ENCODE assay signal across 7 mouse cellular contexts in genomic region chr14:20674064-20674833, GRCm38 (mm10). TPM values are rescaled to one million over a fixed set of nuclear protein-coding genes. Genes with fewer than 3 reads are reported as not detected.
DNase-seq lines count a peak whose midpoint lies in the region; ATAC-seq and TF ChIP-seq lines count a peak whose summit lies in the region.

Gene Sec24c, plus strand, starts transcription at chr14:20674308.

- peak; percentile 78; the same call in 1 of the 2 replicates for TF ChIP-seq POLR2A in small intestine, adult 2 months (IDR thresholded peaks at IDR 0.05; ENCODE audit: low read depth, low read length)

- H3K4me2 ChIP-seq in intestine, postnatal 0 days (replicated peaks; ENCODE audit: low read depth), result peak within 1 kb of the TSS; percentile 75
- H3K4me2 ChIP-seq in midbrain, embryonic 12.5 days (replicated peaks), result peak within 1 kb of the TSS; percentile 73

- no peak for TF ChIP-seq CTCF in intestine, postnatal 0 days (IDR thresholded peaks at IDR 0.05; ENCODE audit: low read depth)
- TF ChIP-seq CTCF in small intestine, adult 2 months (IDR thresholded peaks at IDR 0.05; ENCODE audit: extremely low read depth, insufficient read length, insufficient replicate concordance, low read depth, low read length), result no peak

- ATAC-seq in intestine, postnatal 0 days, result peak; percentile 96
- peak; percentile 97 for ATAC-seq in midbrain, embryonic 12.5 days (ENCODE audit: low FRiP score, low read depth)

- peaks cover 13% of the 10 kb centered on the region for H3K4me1 ChIP-seq in embryonic facial prominence, embryonic 10.5 days
- no peaks in the 10 kb centered on the region for H3K4me1 ChIP-seq in intestine, postnatal 0 days (replicated peaks; ENCODE audit: control insufficient read depth, insufficient read depth, low read length)
- peaks cover 13% of the 10 kb centered on the region for H3K4me1 ChIP-seq in midbrain, embryonic 12.5 days
- H3K4me1 ChIP-seq in small intestine, adult 2 months (ENCODE audit: control insufficient read depth, insufficient read depth, insufficient read length, low read length), result peaks cover 12% of the 10 kb centered on the region; the same call in 1 of the 2 replicates

- peak within 1 kb of the TSS; percentile 94 for H3K9ac ChIP-seq in intestine, postnatal 0 days (ENCODE audit: low read depth, low read length)
- peak within 1 kb of the TSS; percentile 86 for H3K9ac ChIP-seq in midbrain, embryonic 12.5 days (replicated peaks)

- peaks cover 38% of the 10 kb centered on the region for H3K36me3 ChIP-seq in embryonic facial prominence, embryonic 10.5 days (replicated peaks)
- peaks cover 31% of the 10 kb centered on the region for H3K36me3 ChIP-seq in intestine, postnatal 0 days (ENCODE audit: control insufficient read depth, insufficient read depth)
- peaks cover 36% of the 10 kb centered on the region for H3K36me3 ChIP-seq in midbrain, embryonic 12.5 days
- H3K36me3 ChIP-seq in small intestine, adult 2 months (ENCODE audit: control insufficient read depth, insufficient read depth, low read length), result peaks cover 28% of the 10 kb centered on the region

- H3K27me3 ChIP-seq in embryonic facial prominence, embryonic 10.5 days (replicated peaks; ENCODE audit: low read depth, poor library complexity, severe bottlenecking), result peaks cover 8% of the 10 kb centered on the region
- no peaks in the 10 kb centered on the region for H3K27me3 ChIP-seq in intestine, postnatal 0 days (replicated peaks; ENCODE audit: control insufficient read depth, insufficient read depth, low read length)
- peaks cover 2% of the 10 kb centered on the region; the same call in 1 of the 2 replicates for H3K27me3 ChIP-seq in midbrain, embryonic 12.5 days
- no peaks in the 10 kb centered on the region for H3K27me3 ChIP-seq in small intestine, adult 2 months (ENCODE audit: control insufficient read depth, insufficient read depth, low read length)

- intact Hi-C loops in left cerebral cortex, postnatal 4 days (cut with DNase I), result no loop called here

- H3K9me3 ChIP-seq in embryonic facial prominence, embryonic 10.5 days, result no peaks in the 10 kb centered on the region
- no peaks in the 10 kb centered on the region for H3K9me3 ChIP-seq in intestine, postnatal 0 days (ENCODE audit: control insufficient read depth)
- H3K9me3 ChIP-seq in midbrain, embryonic 12.5 days, result no peaks in the 10 kb centered on the region

- DNase-seq in adrenal gland, postnatal 10 days, result peak; percentile 99
- DNase-seq in embryonic facial prominence, embryonic 10.5 days (ENCODE audit: low spot score), result peak; percentile 100
- peak; percentile 88 for DNase-seq in gonadal fat pad, adult 2 months (ENCODE audit: low read depth)
- peak; percentile 99 for DNase-seq in left cerebral cortex, postnatal 4 days

- WGBS in embryonic facial prominence, embryonic 10.5 days, result under 1% methylated on average over 43 of the region's 43 CpGs
- WGBS in intestine, postnatal 0 days, result 2% methylated on average over 43 of the region's 43 CpGs
- WGBS in midbrain, embryonic 12.5 days, result 0% methylated on average over 43 of the region's 43 CpGs
- WGBS in small intestine, adult 2 months, result 1% methylated on average over 43 of the region's 43 CpGs

- peak within 1 kb of the TSS; percentile 82 for H3K4me3 ChIP-seq in embryonic facial prominence, embryonic 10.5 days
- peak within 1 kb of the TSS; percentile 83 for H3K4me3 ChIP-seq in intestine, postnatal 0 days (ENCODE audit: low read depth, low read length)
- peak within 1 kb of the TSS; percentile 83 for H3K4me3 ChIP-seq in midbrain, embryonic 12.5 days
- peak within 1 kb of the TSS; percentile 81 for H3K4me3 ChIP-seq in small intestine, adult 2 months (ENCODE audit: low read depth, low read length)

- peak within 1 kb of the TSS; percentile 89 for H3K27ac ChIP-seq in embryonic facial prominence, embryonic 10.5 days (replicated peaks)
- H3K27ac ChIP-seq in intestine, postnatal 0 days (ENCODE audit: low read depth, low read length), result peak within 1 kb of the TSS; percentile 98
- peak within 1 kb of the TSS; percentile 84 for H3K27ac ChIP-seq in midbrain, embryonic 12.5 days (replicated peaks)
- peak within 1 kb of the TSS; percentile 97 for H3K27ac ChIP-seq in small intestine, adult 2 months (ENCODE audit: insufficient read depth, low read depth, low read length)

RNA-seq across cellular contexts. Expression of gene Sec24c, which starts in this region (rescaled TPM):
- 100 to 1,000 TPM; 120 to 130 TPM for total RNA-seq in adrenal gland, postnatal 10 days (2021)
- 117 and 120 TPM in 2 replicates for polyA plus RNA-seq in embryonic facial prominence, embryonic 10.5 days (2016; fragmentation: Nextera tagmentation; extraction: Ambion mirVana)
- 160 and 173 TPM in 2 replicates for polyA plus RNA-seq in gonadal fat pad, adult 2 months (2012; rRNA removed)
- 51.0 and 53.8 TPM in 2 replicates for polyA plus RNA-seq in intestine, postnatal 0 days (2015; fragmentation: Nextera tagmentation; extraction: Ambion mirVana)
- total RNA-seq in left cerebral cortex, postnatal 4 days (2021), result 100 to 1,000 TPM; 124 to 151 TPM
- polyA plus RNA-seq in midbrain, embryonic 12.5 days (2016; fragmentation: Nextera tagmentation; extraction: Ambion mirVana), result 97.5 and 99.5 TPM in 2 replicates
- 161 and 233 TPM in 2 replicates for polyA plus RNA-seq in small intestine, adult 2 months (2012; rRNA removed)

Comparison
In these comparisons a context has a peak if more than half of its experiments do, and no peak if none do; other contexts are left out.
1. Peak in every context shown above with its lines: DNase-seq, ATAC-seq, H3K4me3 ChIP-seq and H3K27ac ChIP-seq.